ENCODE assay signal across 20 mouse cellular contexts in genomic region chr14:120730226-120730625, GRCm38 (mm10).
DNase-seq lines count a peak whose midpoint lies in the region; ATAC-seq lines count a peak whose summit lies in the region.
"Had no signal": no experiment of that assay in that cellular context is flagged by ENCODE, and none has a peak within 500 bp of the region (broad histone marks: within the 10 kb centered on the region; RNA-seq: fewer than 3 reads in every experiment).

No protein-coding gene starts in this region.

- H3K27me3 ChIP-seq in forebrain, embryonic 11.5 days (ENCODE audit: control insufficient read depth, insufficient read depth, low read length) = no peaks in the 10 kb centered on the region
- H3K27me3 ChIP-seq in forebrain, embryonic 10.5 days (ENCODE audit: poor library complexity, severe bottlenecking) = no peaks in the 10 kb centered on the region
- H3K27me3 ChIP-seq in lung, embryonic 16.5 days (ENCODE audit: control insufficient read depth, insufficient read depth, low read depth, low read length) = no peaks in the 10 kb centered on the region
- H3K27me3 ChIP-seq in limb, embryonic 10.5 days (ENCODE audit: low read depth, poor library complexity, severe bottlenecking) = no peaks in the 10 kb centered on the region
- H3K27me3 ChIP-seq: hindbrain, embryonic 13.5 days; liver, embryonic 15.5 days; midbrain, embryonic 12.5 days had no signal

- H3K4me3 ChIP-seq in forebrain, embryonic 11.5 days (ENCODE audit: low read depth, low read length) = no peak overlapping the region
- H3K4me3 ChIP-seq in forebrain, embryonic 10.5 days = no peak overlapping the region
- no peak overlapping the region for H3K4me3 ChIP-seq in lung, embryonic 16.5 days (ENCODE audit: low read length)
- H3K4me3 ChIP-seq in limb, embryonic 10.5 days = no peak overlapping the region
- H3K4me3 ChIP-seq: embryonic facial prominence, embryonic 10.5 days; forebrain, embryonic 12.5 days; hindbrain, embryonic 13.5 days; left cerebral cortex, adult 2 months; liver, embryonic 15.5 days; midbrain, embryonic 12.5 days had no signal

- no peak overlapping the region for H3K27ac ChIP-seq in forebrain, embryonic 11.5 days (ENCODE audit: low read depth, low read length)
- H3K27ac ChIP-seq in forebrain, embryonic 10.5 days = no peak overlapping the region
- no peak overlapping the region for H3K27ac ChIP-seq in lung, embryonic 16.5 days (ENCODE audit: low read length)
- H3K27ac ChIP-seq in limb, embryonic 10.5 days = no peak overlapping the region
- H3K27ac ChIP-seq: forebrain, embryonic 12.5 days; hindbrain, embryonic 13.5 days; left cerebral cortex, adult 2 months; liver, embryonic 15.5 days; macrophage; midbrain, embryonic 12.5 days had no signal

- 0 out of 2 replicates have a peak, but pooled peaks have one; percentile 42 for ATAC-seq in forebrain, embryonic 11.5 days (replicated peaks; ENCODE audit: low FRiP score)
- peak; percentile 51; the same call in 1 of the 2 replicates for ATAC-seq in lung, embryonic 16.5 days (ENCODE audit: low read depth)

- no peaks in the 10 kb centered on the region for H3K36me3 ChIP-seq in forebrain, embryonic 11.5 days (ENCODE audit: control insufficient read depth, insufficient read depth, low read length)
- H3K36me3 ChIP-seq in forebrain, embryonic 10.5 days (replicated peaks) = no peaks in the 10 kb centered on the region
- H3K36me3 ChIP-seq in lung, embryonic 16.5 days (ENCODE audit: control insufficient read depth, insufficient read depth, low read length) = no peaks in the 10 kb centered on the region
- no peaks in the 10 kb centered on the region for H3K36me3 ChIP-seq in limb, embryonic 10.5 days
- H3K36me3 ChIP-seq: embryonic facial prominence, embryonic 10.5 days; forebrain, embryonic 12.5 days; hindbrain, embryonic 13.5 days; liver, embryonic 15.5 days; midbrain, embryonic 12.5 days had no signal

- 54% methylated on average over 3 of the region's 3 CpGs for WGBS in forebrain, embryonic 11.5 days
- WGBS in forebrain, embryonic 10.5 days = 70% methylated on average over 3 of the region's 3 CpGs
- 27% methylated on average over 3 of the region's 3 CpGs for WGBS in lung, embryonic 16.5 days
- WGBS in limb, embryonic 10.5 days = 42% methylated on average over 3 of the region's 3 CpGs

- no peak overlapping the region for H3K4me2 ChIP-seq in forebrain, embryonic 11.5 days (ENCODE audit: low read depth, low read length, severe bottlenecking)
- H3K4me2 ChIP-seq in lung, embryonic 16.5 days (ENCODE audit: low read depth, low read length) = no peak overlapping the region
- H3K4me2 ChIP-seq: forebrain, embryonic 12.5 days; hindbrain, embryonic 13.5 days; liver, embryonic 15.5 days; midbrain, embryonic 12.5 days had no signal

- H3K9ac ChIP-seq in forebrain, embryonic 11.5 days (ENCODE audit: low read length) = no peak overlapping the region
- no peak overlapping the region for H3K9ac ChIP-seq in lung, embryonic 16.5 days (ENCODE audit: low read length)
- H3K9ac ChIP-seq: forebrain, embryonic 12.5 days; hindbrain, embryonic 13.5 days; liver, embryonic 15.5 days; midbrain, embryonic 12.5 days had no signal

- DNase-seq in forebrain, embryonic 11.5 days (ENCODE audit: low spot score) = no peak
- DNase-seq in forebrain, embryonic 10.5 days (ENCODE audit: extremely low spot score, low spot score) = no peak
- DNase-seq in lung, postnatal 4 days = no peak
- DNase-seq in limb, embryonic 10.5 days (ENCODE audit: low spot score) = peak; percentile 30
- peak; percentile 7 for DNase-seq in yolk sac, embryonic 10.5 days (ENCODE audit: low spot score)
- no peak for DNase-seq in cerebellum, adult 9-10 months
- DNase-seq: adrenal gland, postnatal 36 days; cerebellum, adult 11 months; cerebellum, postnatal 14 days; gastrocnemius, postnatal 36 days; kidney, adult 9 months; liver had no signal

- no peaks in the 10 kb centered on the region for H3K9me3 ChIP-seq in forebrain, embryonic 11.5 days (ENCODE audit: control insufficient read depth, low read length)
- H3K9me3 ChIP-seq in forebrain, embryonic 10.5 days = no peaks in the 10 kb centered on the region
- H3K9me3 ChIP-seq in lung, embryonic 16.5 days (ENCODE audit: control insufficient read depth, low read length) = no peaks in the 10 kb centered on the region
- no peaks in the 10 kb centered on the region for H3K9me3 ChIP-seq in limb, embryonic 10.5 days (replicated peaks)
- H3K9me3 ChIP-seq: embryonic facial prominence, embryonic 10.5 days; forebrain, embryonic 12.5 days; hindbrain, embryonic 13.5 days; liver, embryonic 15.5 days; midbrain, embryonic 12.5 days had no signal

- no peaks in the 10 kb centered on the region for H3K4me1 ChIP-seq in forebrain, embryonic 11.5 days (replicated peaks; ENCODE audit: control insufficient read depth, insufficient read depth, low read length)
- H3K4me1 ChIP-seq in forebrain, embryonic 10.5 days = peaks cover 22% of the 10 kb centered on the region
- peaks cover 12% of the 10 kb centered on the region; the same call in 1 of the 2 replicates for H3K4me1 ChIP-seq in lung, embryonic 16.5 days (replicated peaks; ENCODE audit: control insufficient read depth, insufficient read depth, low read length)
- peaks cover 9% of the 10 kb centered on the region for H3K4me1 ChIP-seq in limb, embryonic 10.5 days
- H3K4me1 ChIP-seq: forebrain, embryonic 12.5 days; liver, embryonic 15.5 days; midbrain, embryonic 12.5 days had no signal

Comparison
In these comparisons a context has a peak if more than half of its experiments do, and no peak if none do; other contexts are left out.
1. DNase-seq: peak in limb, embryonic 10.5 days (single experiment) and yolk sac, embryonic 10.5 days (single experiment); none in forebrain, embryonic 11.5 days (single experiment), forebrain, embryonic 10.5 days (single experiment), lung, postnatal 4 days (0 of 2) and cerebellum, adult 9-10 months (single experiment).